Mouse (Mus musculus) kidney, postnatal 0 days (tissue): ENCODE measurements around the gene Smok2a. TPM values are rescaled to one million over a fixed set of nuclear protein-coding genes. Genes with fewer than 3 reads are reported as not detected.
"Not testable (repeated sequence)": the region's sequence is repeated elsewhere in the genome, so short reads cannot be mapped to it uniquely, and the experiment has no call there.

Experiments used
- ATAC-seq: fragments of 200-750 bp; cut with Nextera tagmentation; replicated peaks from 2 replicates; pipeline ENCODE4 v1.8.0; 2017; ENCODE audit warnings: low read depth, moderate number of reproducible peaks, moderate TSS enrichment, moderate library complexity; ENCODE audit not compliant: low FRiP score
- DNase-seq: peaks from one replicate; pipeline ENCODE4 v3.0.0-alpha.2; 2016; ENCODE audit warnings: low spot score
- H3K27ac ChIP-seq: fragments of 300-500 bp; sonication (generic); 2 replicates; pipeline ENCODE4 v1.5.1; 2014; ENCODE audit warnings: mild to moderate bottlenecking
- H3K27me3 ChIP-seq: fragments of 300-500 bp; sonication (generic); 2 replicates; pipeline ENCODE4 v1.6.1; 2014; ENCODE audit warnings: low read length, mixed read lengths; ENCODE audit not compliant: insufficient read depth
- H3K36me3 ChIP-seq: fragments of 300-500 bp; sonication (generic); 2 replicates; pipeline ENCODE4 v1.6.1; 2014; ENCODE audit warnings: low read length, mixed read lengths; ENCODE audit not compliant: insufficient read depth
- H3K4me1 ChIP-seq: fragments of 300-500 bp; sonication (generic); replicated peaks from 2 replicates; pipeline ENCODE4 v1.6.1; 2014; ENCODE audit warnings: antibody characterized with exemption, low read length, mixed read lengths; ENCODE audit not compliant: insufficient read depth
- H3K4me2 ChIP-seq: fragments of 300-500 bp; sonication (generic); 2 replicates; pipeline ENCODE4 v1.6.1; 2014; ENCODE audit warnings: mild to moderate bottlenecking, low read length, moderate library complexity, mixed read lengths
- H3K4me3 ChIP-seq: fragments of 300-500 bp; sonication (generic); replicated peaks from 2 replicates; pipeline ENCODE4 v1.5.1; 2014; ENCODE audit warnings: low read depth, low read length
- H3K9ac ChIP-seq: fragments of 300-500 bp; sonication (generic); 2 replicates; pipeline ENCODE4 v1.6.1; 2014; ENCODE audit warnings: low read depth, low read length
- H3K9me3 ChIP-seq: fragments of 300-500 bp; sonication (generic); replicated peaks from 2 replicates; pipeline ENCODE4 v1.6.1; 2016; ENCODE audit warnings: low read length, inconsistent platforms, mixed read lengths
- CTCF ChIP-seq: IDR thresholded peaks from 2 replicates; pipeline ENCODE4 v1.5.1; 2016; ENCODE audit warnings: antibody characterized with exemption, low read depth, mild to moderate bottlenecking, moderate library complexity
- WGBS: fragments of 180-500 bp; shearing (Covaris S2); extraction: QIAGEN DNeasy Blood & Tissue Kit; methylation state at CpG from one replicate; pipeline ENCODE4 v1.1.7; 2014; 5-methylcytosine and 5-hydroxymethylcytosine counted together
- polyA plus RNA-seq: library from polyadenylated mRNA; unstranded; fragments of >200 nt; fragmentation: Nextera tagmentation; extraction: Ambion mirVana; gene quantifications from 2 replicates; pipeline ENCODE4 v1.2.1, GENCODE M21; 2015

Gene Smok2a
- not detected in 2 replicates for polyA plus RNA-seq

DNA sequence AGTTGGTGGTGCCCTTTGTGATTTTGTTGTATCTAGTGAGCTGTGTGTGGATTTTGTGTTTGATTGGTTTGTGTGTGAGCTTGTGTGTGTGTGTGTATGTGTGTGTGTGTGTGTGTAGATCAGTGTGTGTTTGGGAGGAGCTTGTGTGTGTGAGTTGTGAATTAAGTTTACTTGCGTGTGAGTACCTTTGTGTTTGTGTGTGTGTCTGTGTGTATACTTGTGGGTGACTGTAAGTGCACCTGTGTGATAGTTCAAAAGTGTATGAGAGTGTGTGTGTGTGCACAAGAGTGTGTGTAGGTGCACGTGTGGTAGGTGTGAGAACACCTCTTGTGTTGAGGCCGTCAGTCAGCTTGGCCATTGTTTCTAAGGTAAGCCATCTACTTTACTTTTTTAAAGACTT lies at the start of gene Smok2a:
Smok2a (plus strand) TSS at position 301 of the 400 bp plus-strand sequence.
- no peak for ATAC-seq
- Histone ChIP-seq H3K4me2 (no peak within 1 kb of the TSS), H3K9me3 (peaks cover 47% of the 10 kb centered on the region), H3K27ac (no peak within 1 kb of the TSS), H3K36me3 (no peaks in the 10 kb centered on the region), H3K4me3 (no peak within 1 kb of the TSS), H3K9ac (no peak within 1 kb of the TSS), H3K4me1 (no peaks in the 10 kb centered on the region), H3K27me3 (no peaks in the 10 kb centered on the region)
- no peak for DNase-seq
- WGBS = 85% methylated on average over 3 of the region's 3 CpGs
- no peak for TF ChIP-seq CTCF

DNA sequence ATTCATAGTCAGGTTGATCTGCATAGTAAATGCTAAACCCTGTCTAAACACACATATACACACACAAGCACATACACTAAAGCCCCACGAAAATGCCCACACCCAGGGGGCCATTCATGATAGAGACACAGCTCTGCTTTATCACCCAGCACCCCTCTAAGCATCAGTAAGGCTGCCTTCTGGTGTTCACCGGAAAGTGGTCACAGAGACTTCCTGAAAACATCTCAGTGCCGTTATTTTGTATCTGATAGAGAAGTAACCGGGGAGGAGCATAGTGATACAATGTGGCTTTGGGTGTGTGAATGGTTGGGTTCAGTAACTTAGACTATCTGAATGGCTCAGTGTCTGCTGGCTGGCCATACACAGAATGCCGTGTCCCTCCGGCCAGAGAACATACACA lies 47.4 kb upstream of the Smok2a start:
- H3K27ac ChIP-seq, H3K9ac ChIP-seq, H3K27me3 ChIP-seq, H3K4me1 ChIP-seq, H3K36me3 ChIP-seq, DNase-seq, ATAC-seq, H3K9me3 ChIP-seq, H3K4me2 ChIP-seq, H3K4me3 ChIP-seq: not testable (repeated sequence)
- 96% methylated on average over 5 of the region's 6 CpGs for WGBS

DNA sequence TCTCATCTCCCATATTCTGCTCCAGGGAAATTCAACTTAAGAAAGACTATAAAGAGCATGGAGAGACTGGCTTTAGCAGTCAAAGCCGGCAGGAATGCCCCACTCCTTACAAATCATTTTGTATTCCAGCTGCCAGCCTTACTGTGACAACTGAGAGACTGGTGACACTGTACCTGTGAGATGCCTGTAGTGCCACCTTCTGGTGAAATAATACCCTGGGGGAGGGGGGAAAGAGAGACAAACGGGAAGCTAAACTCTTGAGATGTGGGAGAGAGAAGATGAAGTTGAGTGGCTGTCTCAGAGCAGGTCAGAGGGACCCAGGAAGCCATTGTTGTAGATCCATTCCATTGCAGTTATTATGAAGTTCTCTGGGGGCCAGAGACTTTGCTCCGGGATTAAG lies 47.0 kb upstream of the Smok2a start:
- not testable (repeated sequence) for H3K9me3 ChIP-seq, ATAC-seq, H3K4me1 ChIP-seq, H3K36me3 ChIP-seq, H3K9ac ChIP-seq, H3K27ac ChIP-seq, H3K4me3 ChIP-seq, DNase-seq, H3K4me2 ChIP-seq, H3K27me3 ChIP-seq
- 61% methylated on average over 1 of the region's 3 CpGs for WGBS
- TF ChIP-seq CTCF = peak; percentile 45; the same call in 1 of the 2 replicates

DNA sequence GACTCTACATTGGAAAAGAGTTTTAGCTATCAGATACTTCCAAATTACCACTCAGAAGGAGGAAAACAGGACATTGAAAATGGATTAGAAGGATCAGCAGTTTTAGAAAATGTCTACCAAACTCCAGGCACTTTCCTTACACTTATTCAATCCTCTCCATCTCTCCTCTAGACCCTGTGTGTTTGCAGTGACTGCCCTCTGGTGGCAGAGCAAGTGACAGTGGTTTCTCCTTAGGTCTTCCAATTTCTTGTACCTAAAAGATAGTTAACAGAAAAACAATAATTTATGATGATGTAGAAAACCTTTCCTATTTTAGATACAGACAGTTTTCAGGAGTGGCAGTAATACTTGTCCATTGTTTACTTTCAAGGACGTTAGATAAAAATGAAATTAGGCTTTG lies 45.4 kb upstream of the Smok2a start:
- H3K4me3 ChIP-seq, H3K27ac ChIP-seq, H3K4me1 ChIP-seq, H3K27me3 ChIP-seq, H3K9me3 ChIP-seq, DNase-seq, H3K36me3 ChIP-seq, H3K9ac ChIP-seq, ATAC-seq, H3K4me2 ChIP-seq: not testable (repeated sequence)
- no CpG with 5 or more reads among the region's 1 CpGs for WGBS

DNA sequence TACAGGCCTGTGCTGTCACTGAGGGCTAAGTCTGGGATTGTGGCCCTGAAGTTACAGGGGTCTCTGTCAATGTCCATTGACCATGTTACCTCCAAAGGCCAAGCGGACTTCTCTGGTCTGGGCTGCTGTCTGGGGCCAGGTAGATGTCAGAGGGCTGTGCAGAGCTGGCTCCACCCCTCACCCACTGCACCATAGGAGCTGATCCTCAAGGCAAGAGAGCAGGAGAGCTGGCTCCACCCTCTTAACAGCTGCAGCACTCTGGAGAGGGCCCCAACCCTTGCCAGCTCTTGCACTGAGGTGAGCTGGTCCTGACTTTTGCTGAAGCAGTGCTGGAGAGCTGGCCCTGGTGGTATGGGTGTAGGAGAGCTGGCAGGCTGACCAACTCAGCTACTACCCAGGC lies 43.2 kb upstream of the Smok2a start:
- not testable (repeated sequence) for DNase-seq, H3K27me3 ChIP-seq, H3K9ac ChIP-seq, H3K4me3 ChIP-seq, H3K9me3 ChIP-seq, H3K27ac ChIP-seq, H3K4me2 ChIP-seq, H3K36me3 ChIP-seq, H3K4me1 ChIP-seq
- peak; percentile 29; the same call in 1 of the 2 replicates for ATAC-seq
- WGBS = 61% methylated on average over 1 of the region's 1 CpGs

DNA sequence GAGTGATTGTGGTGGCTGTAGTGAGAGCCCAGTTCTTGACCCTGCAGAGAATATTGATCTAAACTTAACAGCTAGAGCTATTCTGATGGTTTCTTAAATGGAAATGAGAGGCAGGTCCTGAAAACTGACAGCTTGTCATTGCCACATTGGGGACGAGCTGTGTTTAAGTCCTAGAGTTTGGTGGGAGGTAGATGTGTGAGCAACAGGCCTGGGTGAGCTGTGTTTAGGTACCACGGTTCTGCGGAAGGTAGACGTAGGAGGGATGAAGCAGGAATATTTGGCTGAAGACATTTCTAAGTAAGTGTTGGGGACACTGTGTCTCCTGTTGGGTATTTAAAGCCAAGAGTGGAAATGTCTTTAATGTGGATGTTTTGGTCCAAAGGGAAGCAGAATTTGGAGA lies 42.0 kb upstream of the Smok2a start:
- not testable (repeated sequence) for H3K9ac ChIP-seq, H3K36me3 ChIP-seq, H3K27ac ChIP-seq, H3K4me2 ChIP-seq, H3K4me3 ChIP-seq, H3K9me3 ChIP-seq, H3K27me3 ChIP-seq, DNase-seq, H3K4me1 ChIP-seq, ATAC-seq
- WGBS = 83% methylated on average over 4 of the region's 4 CpGs

DNA sequence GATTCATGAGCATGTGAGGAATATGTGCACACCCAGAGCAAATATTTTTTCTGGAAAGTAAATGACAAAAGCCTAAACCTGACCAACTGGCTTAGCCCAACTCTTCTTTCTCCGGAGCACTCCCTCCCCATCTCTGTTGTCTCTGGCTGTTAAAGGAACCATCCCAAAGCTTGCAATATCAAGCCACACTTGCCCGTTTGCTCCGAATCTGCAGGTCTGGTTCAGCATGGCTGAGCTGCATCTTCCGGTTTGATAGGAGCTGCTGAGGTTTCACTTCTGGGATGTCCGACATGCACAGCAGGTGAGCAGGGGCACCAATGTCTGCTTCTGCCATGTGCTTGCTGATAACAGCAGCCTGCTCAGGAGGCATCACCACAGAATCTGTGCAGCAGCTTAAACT lies 40.5 kb upstream of the Smok2a start:
- H3K9me3 ChIP-seq, ATAC-seq, H3K36me3 ChIP-seq, H3K9ac ChIP-seq, H3K4me2 ChIP-seq, H3K27ac ChIP-seq, H3K4me1 ChIP-seq, DNase-seq, H3K27me3 ChIP-seq, H3K4me3 ChIP-seq: not testable (repeated sequence)
- 90% methylated on average over 5 of the region's 5 CpGs for WGBS

DNA sequence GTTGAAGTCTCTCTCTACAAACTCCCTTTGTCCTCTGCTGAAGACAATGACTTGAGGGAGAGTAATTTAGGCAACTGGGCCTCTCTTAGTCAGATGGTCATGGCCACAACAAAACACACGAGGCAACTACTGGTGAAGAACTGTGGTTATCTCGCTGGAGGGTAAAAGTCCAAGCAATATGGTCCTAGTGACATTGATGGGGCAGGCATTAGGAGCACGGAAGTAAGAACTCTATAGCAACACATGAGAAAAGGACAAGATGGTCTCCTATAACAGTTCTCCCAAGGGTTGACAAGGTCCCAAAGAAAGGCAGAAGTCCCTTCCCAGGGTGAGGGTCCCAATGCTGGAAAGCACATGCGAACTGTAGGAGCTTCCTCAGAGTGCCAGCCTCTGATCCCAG lies 38.3 kb upstream of the Smok2a start:
- not testable (repeated sequence) for H3K36me3 ChIP-seq, H3K4me1 ChIP-seq, H3K4me2 ChIP-seq, H3K4me3 ChIP-seq, ATAC-seq, H3K9ac ChIP-seq, H3K27ac ChIP-seq, DNase-seq, H3K9me3 ChIP-seq, H3K27me3 ChIP-seq
- WGBS = 66% methylated on average over 2 of the region's 4 CpGs

DNA sequence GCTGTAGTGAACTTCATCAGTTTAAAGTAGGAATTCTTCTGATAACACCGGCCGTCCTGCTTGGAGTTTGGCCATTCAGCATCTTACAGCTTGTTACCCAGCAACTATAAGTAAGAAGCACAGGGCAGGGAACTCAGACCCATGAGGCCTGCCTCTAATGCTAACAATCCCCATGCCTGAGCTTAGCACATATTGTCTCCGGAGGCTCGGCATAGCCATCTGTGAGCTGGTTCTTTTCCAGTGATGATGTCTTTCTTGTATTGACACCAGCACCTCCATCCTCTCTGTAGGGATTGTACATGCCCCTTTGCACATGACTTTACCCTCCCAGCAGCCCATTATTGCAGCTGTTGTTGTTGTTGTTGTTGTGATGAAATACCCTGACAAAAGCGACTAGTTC lies 36.5 kb upstream of the Smok2a start:
- H3K27ac ChIP-seq, H3K4me1 ChIP-seq, H3K4me2 ChIP-seq, H3K4me3 ChIP-seq, DNase-seq, H3K9ac ChIP-seq, ATAC-seq, H3K27me3 ChIP-seq, H3K36me3 ChIP-seq, H3K9me3 ChIP-seq: not testable (repeated sequence)
- 94% methylated on average over 4 of the region's 5 CpGs for WGBS

DNA sequence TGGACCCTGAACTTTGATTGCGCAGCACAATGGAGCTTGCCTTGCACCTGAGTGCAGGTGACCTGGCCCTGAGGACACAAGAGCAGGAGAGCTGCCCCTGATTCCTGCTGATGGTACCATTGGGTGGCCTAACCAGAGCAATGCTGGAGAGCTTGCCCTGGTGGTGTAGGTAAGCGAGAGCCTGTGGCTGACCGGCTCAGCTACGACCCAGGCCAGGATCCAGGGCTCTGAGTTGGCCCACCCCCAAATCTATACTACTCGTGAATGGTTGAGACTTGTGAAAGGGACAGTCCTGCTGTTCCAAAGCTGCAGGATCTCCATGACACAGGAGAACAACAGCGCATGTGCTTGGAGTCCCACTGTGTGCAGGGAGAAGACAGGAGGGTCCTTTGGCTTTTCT lies 34.4 kb upstream of the Smok2a start:
- H3K4me3 ChIP-seq, DNase-seq, H3K4me2 ChIP-seq, H3K36me3 ChIP-seq, H3K4me1 ChIP-seq, H3K27me3 ChIP-seq, H3K9me3 ChIP-seq, H3K27ac ChIP-seq, H3K9ac ChIP-seq: not testable (repeated sequence)
- ATAC-seq = 0 out of 2 replicates have a peak, but pooled peaks have one; percentile 3
- 87% methylated on average over 6 of the region's 6 CpGs for WGBS
